Mouse (Mus musculus): ENCODE results near the gene Elavl2.

DNA sequence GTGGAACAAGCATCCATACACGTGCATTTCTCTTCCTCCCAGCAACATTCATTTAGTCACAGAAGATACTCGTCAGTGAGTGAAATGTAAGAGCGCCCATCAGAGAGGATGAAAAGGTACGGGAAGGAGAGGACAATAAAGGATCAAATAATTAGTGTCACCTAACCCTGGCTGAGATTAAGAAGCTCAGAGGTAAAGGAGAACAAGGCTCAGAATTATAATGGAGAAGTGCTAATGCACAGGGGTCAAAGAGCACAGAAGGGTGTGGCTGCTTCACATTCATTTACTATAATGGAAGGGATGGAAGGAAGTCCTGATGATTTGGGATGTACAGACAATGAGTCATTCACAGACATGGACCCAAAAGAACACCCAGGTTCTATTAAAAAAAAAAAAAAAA, 36.6 kb downstream of the Elavl2 start:
- TF ChIP-seq CTCF (IDR thresholded peaks at IDR 0.05; ENCODE audit: insufficient read depth, low read depth, low read length) = no peak
- no peak for TF ChIP-seq POLR2A (IDR thresholded peaks at IDR 0.05; ENCODE audit: insufficient read depth, low read depth, low read length)

All from olfactory bulb, adult 2 months (tissue).